26 mouse cellular contexts compared by ENCODE assay signal in the genomic region with DNA sequence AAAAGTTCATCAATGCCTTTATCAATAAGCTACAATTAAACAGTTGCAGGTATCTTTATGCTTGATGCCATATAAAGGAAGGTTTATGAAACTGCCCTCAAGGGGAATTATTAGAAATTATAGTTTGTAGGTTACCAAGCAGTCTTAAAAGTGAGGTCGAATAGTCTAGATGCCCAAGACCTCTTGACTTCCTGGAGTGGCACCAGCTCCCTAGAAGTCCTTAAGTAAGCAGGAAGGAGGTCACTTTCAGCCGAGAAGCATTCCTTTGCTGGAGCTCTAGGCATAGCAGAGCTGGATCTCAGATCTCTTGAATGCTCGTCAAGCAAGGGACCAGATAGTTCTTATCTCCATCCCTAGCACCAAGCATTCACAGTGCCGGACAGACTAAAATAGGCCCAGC. TPM values are rescaled to one million over a fixed set of nuclear protein-coding genes. Genes with fewer than 3 reads are reported as not detected.
DNase-seq lines count a peak whose midpoint lies in the region; ATAC-seq and TF ChIP-seq lines count a peak whose summit lies in the region.
"Had no signal": no experiment of that assay in that cellular context is flagged by ENCODE, and none has a peak within 500 bp of the region (broad histone marks: within the 10 kb centered on the region; RNA-seq: fewer than 3 reads in every experiment).

No protein-coding gene starts in this region.

- peak overlapping the region; percentile 11; the same call in 1 of the 2 replicates for H3K27ac ChIP-seq in heart, embryonic 15.5 days
- H3K27ac ChIP-seq in brown adipose tissue, adult 24 weeks (replicated peaks; ENCODE audit: low read depth, low read length), result peak overlapping the region; percentile 25; the same call in 1 of the 2 replicates
- H3K27ac ChIP-seq in kidney, adult 2 months (ENCODE audit: insufficient read depth, low read depth, low read length), result no peak overlapping the region
- H3K27ac ChIP-seq: embryonic facial prominence, embryonic 13.5 days; heart, embryonic 10.5 days; hindbrain, embryonic 12.5 days; layer of hippocampus, adult 2 months; left cerebral cortex, adult 2 months; limb, embryonic 12.5 days; liver, embryonic 15.5 days; midbrain, embryonic 12.5 days had no signal

- no peaks in the 10 kb centered on the region for H3K27me3 ChIP-seq in heart, embryonic 15.5 days
- H3K27me3 ChIP-seq in kidney, adult 2 months (replicated peaks; ENCODE audit: control insufficient read depth, insufficient read depth, low read length), result no peaks in the 10 kb centered on the region
- H3K27me3 ChIP-seq: embryonic facial prominence, embryonic 13.5 days; hindbrain, embryonic 12.5 days; limb, embryonic 12.5 days; liver, embryonic 15.5 days had no signal

- no peak for DNase-seq in heart, postnatal 10 days
- peak; percentile 47 for DNase-seq in lung, adult 2 months
- DNase-seq in lung, postnatal 36 days, result peak; percentile 73
- DNase-seq in kidney, adult 2 months, result no peak
- DNase-seq: cerebellum, adult 11-12 months; cerebellum, adult 9-11 months; kidney, postnatal 36 days; retina, postnatal 1 day; right cerebral cortex, postnatal 25 days; thymus, adult 18-20 months; thymus, postnatal 25 days had no signal

- H3K36me3 ChIP-seq in heart, embryonic 15.5 days, result no peaks in the 10 kb centered on the region
- no peaks in the 10 kb centered on the region for H3K36me3 ChIP-seq in kidney, adult 2 months (ENCODE audit: control insufficient read depth, insufficient read depth, low read length)
- H3K36me3 ChIP-seq: embryonic facial prominence, embryonic 13.5 days; heart, embryonic 10.5 days; hindbrain, embryonic 12.5 days; limb, embryonic 12.5 days; liver, embryonic 15.5 days; midbrain, embryonic 12.5 days had no signal

- WGBS in heart, embryonic 15.5 days, result 43% methylated on average over 4 of the region's 4 CpGs
- 39% methylated on average over 4 of the region's 4 CpGs for WGBS in lung, adult 2 months
- 62% methylated on average over 4 of the region's 4 CpGs for WGBS in kidney, adult 2 months

- intact Hi-C loops in heart, postnatal 10 days (cut with DNase I), result no loop called here

- H3K9me3 ChIP-seq in heart, embryonic 15.5 days (replicated peaks), result no peaks in the 10 kb centered on the region
- H3K9me3 ChIP-seq: embryonic facial prominence, embryonic 13.5 days; heart, embryonic 10.5 days; hindbrain, embryonic 12.5 days; limb, embryonic 12.5 days; liver, embryonic 15.5 days; midbrain, embryonic 12.5 days had no signal

- peaks cover 32% of the 10 kb centered on the region for H3K4me1 ChIP-seq in heart, embryonic 15.5 days (replicated peaks)
- peaks cover 24% of the 10 kb centered on the region for H3K4me1 ChIP-seq in brown adipose tissue, adult 24 weeks (ENCODE audit: control insufficient read depth, insufficient read depth, insufficient read length, low read length)
- H3K4me1 ChIP-seq in lung, adult 2 months (ENCODE audit: control insufficient read depth, insufficient read depth, low read length), result peaks cover 9% of the 10 kb centered on the region
- no peaks in the 10 kb centered on the region; the same call in 1 of the 2 replicates for H3K4me1 ChIP-seq in kidney, adult 2 months (ENCODE audit: control insufficient read depth, insufficient read depth, low read length)
- H3K4me1 ChIP-seq: hindbrain, embryonic 12.5 days; liver, embryonic 15.5 days; midbrain, embryonic 12.5 days had no signal

- ATAC-seq in heart, embryonic 15.5 days (replicated peaks; ENCODE audit: insufficient number of reproducible peaks, insufficient read depth, low FRiP score, low read depth), result no peak
- ATAC-seq in erythroid progenitor cell, adult 5-6 weeks (replicated peaks; ENCODE audit: low FRiP score, poor library complexity, severe bottlenecking), result no peak
- ATAC-seq: CD4-positive, CD25-positive, alpha-beta regulatory T cell, adult 4 months; forebrain, embryonic 16.5 days; intestine, postnatal 0 days had no signal

- no peak for TF ChIP-seq POLR2A in lung, adult 2 months (IDR thresholded peaks at IDR 0.05; ENCODE audit: borderline replicate concordance, extremely low read depth, low read depth, low read length)
- no peak for TF ChIP-seq POLR2A in kidney, adult 2 months (IDR thresholded peaks at IDR 0.05; ENCODE audit: low read depth, low read length)

- no peak for TF ChIP-seq CTCF in lung, adult 2 months (IDR thresholded peaks at IDR 0.05; ENCODE audit: insufficient read depth, low read length)
- TF ChIP-seq CTCF in kidney, adult 2 months (conservative IDR thresholded peaks at IDR 0.05; ENCODE audit: insufficient read depth, insufficient read length, low read depth, low read length), result no peak

- H3K4me3 ChIP-seq in heart, embryonic 15.5 days, result no peak overlapping the region
- no peak overlapping the region for H3K4me3 ChIP-seq in brown adipose tissue, adult 24 weeks (ENCODE audit: insufficient read depth, low read depth, low read length)
- no peak overlapping the region for H3K4me3 ChIP-seq in lung, adult 2 months (replicated peaks; ENCODE audit: extremely low read depth, low read depth, low read length)
- no peak overlapping the region for H3K4me3 ChIP-seq in kidney, adult 2 months (ENCODE audit: insufficient read depth, low read depth, low read length)
- H3K4me3 ChIP-seq: embryonic facial prominence, embryonic 13.5 days; heart, embryonic 10.5 days; hindbrain, embryonic 12.5 days; layer of hippocampus, adult 2 months; left cerebral cortex, adult 2 months; limb, embryonic 12.5 days; liver, embryonic 15.5 days; midbrain, embryonic 12.5 days had no signal

- no peak overlapping the region for H3K9ac ChIP-seq in heart, embryonic 15.5 days
- H3K9ac ChIP-seq: embryonic facial prominence, embryonic 13.5 days; hindbrain, embryonic 12.5 days; limb, embryonic 12.5 days; liver, embryonic 15.5 days; midbrain, embryonic 12.5 days had no signal

- H3K4me2 ChIP-seq in heart, embryonic 15.5 days, result no peak overlapping the region
- H3K4me2 ChIP-seq: embryonic facial prominence, embryonic 13.5 days; hindbrain, embryonic 12.5 days; limb, embryonic 12.5 days; liver, embryonic 15.5 days; midbrain, embryonic 12.5 days had no signal

RNA-seq across cellular contexts. Expression of gene Lamc2, which starts 58.6 kb away (rescaled TPM):
- 7.8 and 12.7 TPM in 2 replicates for polyA plus RNA-seq in heart, embryonic 15.5 days (2015; fragmentation: Nextera tagmentation; extraction: Ambion mirVana)
- 10 to 100 TPM in 1 of 2 experiments, 1 to 10 TPM in 1; 9.2 to 13.4 TPM for total RNA-seq in heart, postnatal 10 days (2021)
- polyA plus RNA-seq in brown adipose tissue, adult 24 weeks (2012; ENCODE audit: insufficient read depth, insufficient read length, missing spikeins), result 0.21 and 1.7 TPM in 2 replicates
- 36.4 and 37.5 TPM in 2 replicates for polyA plus RNA-seq in lung, adult 2 months (2012; rRNA removed)
- total RNA-seq in erythroid progenitor cell, adult 5-6 weeks (2015; ENCODE audit: low replicate concordance), result not detected in 2 replicates
- not detected in 2 replicates for total RNA-seq in erythroid progenitor cell, adult 5-6 weeks (2017; ENCODE audit: low replicate concordance)
- polyA plus RNA-seq in kidney, adult 2 months (2012; rRNA removed), result 7.0 TPM in 2 replicates
- total RNA-seq: megakaryocyte, adult 5-6 weeks had no signal

Comparison
In these comparisons a context has a peak if more than half of its experiments do, and no peak if none do; other contexts are left out.
1. DNase-seq: peak in lung, adult 2 months (single experiment) and lung, postnatal 36 days (single experiment); none in heart, postnatal 10 days (0 of 2) and kidney, adult 2 months (single experiment).